Mouse (Mus musculus) activated CD4-positive, CD25-positive, alpha-beta regulatory T cell, adult 4 months (primary cell): ENCODE results near the gene Katnb1. TPM values are rescaled to one million over a fixed set of nuclear protein-coding genes. Genes with fewer than 3 reads are reported as not detected.
A peak's percentile ranks its signal among the peaks of the same experiment; 100 is the strongest.

Source experiments
- ATAC-seq: one replicate; pipeline ENCODE4 v1.8.0; 2017
- polyA plus RNA-seq, 2 experiments: library from polyadenylated mRNA; unstranded; fragments of 100-300 nt; shearing (Covaris generic); gene quantifications; one replicate each; pipeline ENCODE4 v1.2.1; 2017

The Katnb1 gene
- polyA plus RNA-seq, 2 experiments from 2014 or later, result 10.8 to 14.4 TPM

DNA sequence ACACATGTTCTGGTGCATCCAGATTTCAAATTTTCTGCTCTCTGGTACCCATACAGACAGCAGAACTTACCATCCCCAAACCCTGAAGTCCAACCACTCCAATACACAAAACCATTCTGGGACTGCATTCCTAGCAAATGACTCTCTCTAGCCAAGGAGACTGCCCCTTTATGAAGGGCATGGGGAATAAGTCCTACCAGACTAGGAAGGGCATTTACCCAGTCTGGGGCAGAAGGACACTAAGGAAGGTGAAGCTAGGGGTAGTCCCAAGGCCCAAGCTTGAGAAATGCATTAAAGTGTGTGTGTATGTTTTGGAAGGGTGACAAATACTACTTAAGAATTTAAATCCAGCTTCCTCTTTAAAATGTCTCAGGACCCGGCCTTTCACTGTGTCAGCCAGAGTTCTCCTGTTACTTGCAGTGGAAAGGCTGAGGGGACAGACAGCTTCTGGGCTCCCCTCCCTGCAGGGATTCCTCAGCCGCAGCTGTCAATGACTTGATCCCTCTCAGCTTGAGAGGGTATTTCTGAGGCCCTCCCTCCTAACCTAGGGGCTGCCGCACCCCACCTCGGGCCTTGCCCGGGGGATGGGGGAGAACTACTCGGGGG lies 60.6 kb downstream of the Katnb1 start:
- ATAC-seq, result no peak

DNA sequence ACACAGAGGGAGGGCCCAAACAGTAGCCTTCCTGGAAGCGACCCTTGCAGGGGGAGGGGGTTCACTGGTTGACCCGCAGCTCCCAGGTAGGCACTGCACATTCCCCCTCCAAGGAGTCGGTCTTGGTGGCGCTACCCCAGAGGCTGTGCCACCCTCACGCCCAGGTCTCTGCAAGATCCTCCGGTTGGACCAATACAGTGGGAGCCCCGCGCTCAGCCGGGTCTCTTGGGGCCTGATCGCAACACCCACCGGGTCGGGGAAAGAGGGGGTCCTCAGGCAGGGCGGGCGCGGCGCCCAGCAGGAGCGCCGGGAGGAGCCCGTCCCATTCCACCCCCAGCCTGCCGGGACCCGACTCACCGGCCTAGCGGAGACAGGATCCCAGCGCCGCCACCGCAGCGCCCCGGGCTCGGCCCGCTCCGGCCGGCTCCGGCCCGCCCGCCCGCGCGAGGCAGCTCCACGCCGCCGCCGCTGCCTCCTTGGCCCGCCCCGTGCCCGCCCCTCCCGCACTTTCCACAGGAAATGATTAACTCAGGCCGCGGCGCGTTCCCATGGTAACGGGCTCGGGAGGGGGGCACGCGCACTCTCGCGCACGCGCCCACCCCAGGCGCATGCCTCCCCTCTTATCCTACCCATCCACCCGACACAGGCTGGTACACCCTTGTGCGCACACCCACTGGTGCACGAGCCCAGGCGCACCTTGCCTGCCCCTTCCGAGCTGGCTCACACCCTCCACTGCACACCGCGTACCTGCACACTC lies 61.3 kb downstream of the Katnb1 start:
- peak; percentile 49 for ATAC-seq

DNA sequence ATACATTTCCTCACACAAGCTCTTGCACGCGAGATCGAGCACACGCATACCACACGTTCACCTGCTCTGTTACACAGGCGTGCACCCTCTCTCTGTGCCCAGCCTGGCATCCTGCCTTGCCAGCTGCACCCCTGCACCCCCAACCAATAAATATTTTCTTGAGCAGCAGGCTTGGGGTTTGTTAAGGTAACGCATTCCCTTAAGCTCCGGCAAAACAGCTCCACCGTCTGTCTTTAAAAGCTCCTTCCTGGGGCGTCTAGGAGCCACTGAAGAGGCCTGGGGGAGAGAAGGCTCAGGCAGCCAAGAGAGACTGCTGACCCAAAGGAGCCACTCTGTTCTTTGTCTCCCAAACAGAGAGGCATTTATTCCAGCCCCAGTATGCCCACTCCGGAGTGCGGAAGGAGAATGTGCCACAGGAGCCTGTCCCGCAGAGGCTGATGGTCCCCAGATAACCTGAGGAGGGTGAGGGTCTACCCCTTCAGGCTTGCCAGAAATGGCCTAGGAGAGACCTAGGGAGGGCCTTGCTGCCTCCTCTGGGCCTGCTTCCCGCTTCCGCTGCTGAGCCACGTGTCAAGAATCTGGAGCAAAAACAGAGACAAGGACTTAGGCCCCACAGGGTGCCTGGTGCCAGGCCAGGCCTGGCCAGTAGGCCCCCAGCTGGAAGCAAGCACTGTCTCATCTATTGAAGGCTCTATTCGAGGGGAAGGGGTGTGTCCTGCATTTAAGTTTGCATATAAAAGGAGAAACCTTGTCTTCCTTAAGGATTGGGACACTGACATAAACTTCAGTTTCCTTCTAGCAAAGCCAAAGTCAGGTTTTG lies 62.2 kb downstream of the Katnb1 start:
- no peak for ATAC-seq

DNA sequence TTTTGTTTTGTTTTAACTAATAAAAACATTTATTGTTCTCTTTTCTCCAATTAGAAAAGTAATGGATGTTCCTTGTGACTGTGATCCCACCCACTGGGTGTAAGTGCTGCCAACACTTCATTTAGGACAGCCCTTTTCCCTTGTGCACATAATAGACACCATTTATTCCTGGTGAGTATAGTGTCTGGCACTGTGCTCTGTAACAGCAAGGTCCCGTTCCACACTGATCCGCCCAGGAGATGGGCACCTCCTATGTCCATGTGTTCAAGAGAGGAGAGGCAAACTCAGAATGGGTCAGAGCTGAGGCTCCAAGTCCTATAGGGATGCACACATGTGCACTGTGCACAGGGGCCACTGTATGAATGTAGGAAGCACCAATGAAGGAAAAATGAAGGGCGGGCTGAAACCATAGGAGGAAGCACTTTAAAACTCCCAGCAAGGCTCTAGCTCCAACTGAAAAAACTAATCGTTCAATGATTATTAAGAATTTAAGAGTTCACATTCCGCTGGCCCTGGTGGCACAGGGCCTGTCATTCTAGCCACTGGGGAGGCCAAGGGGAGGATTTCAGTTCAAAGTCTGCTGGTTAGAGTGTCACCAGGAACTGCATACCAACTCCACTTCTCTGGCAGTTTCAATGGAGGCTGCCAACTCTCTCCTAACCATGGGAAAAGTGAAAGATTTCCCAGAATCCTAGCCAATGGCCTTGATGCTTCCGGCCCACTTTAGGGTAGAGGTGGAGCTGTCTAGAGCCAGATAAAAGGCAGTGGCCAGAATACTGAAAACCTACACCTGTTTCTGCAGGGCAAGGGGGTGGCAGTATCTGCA lies 63.0 kb downstream of the Katnb1 start:
- no peak for ATAC-seq

GRCm38 (mm10) chr8:95144631-95145015 lies 63.6 kb downstream of the Katnb1 start:
- no peak for ATAC-seq

DNA sequence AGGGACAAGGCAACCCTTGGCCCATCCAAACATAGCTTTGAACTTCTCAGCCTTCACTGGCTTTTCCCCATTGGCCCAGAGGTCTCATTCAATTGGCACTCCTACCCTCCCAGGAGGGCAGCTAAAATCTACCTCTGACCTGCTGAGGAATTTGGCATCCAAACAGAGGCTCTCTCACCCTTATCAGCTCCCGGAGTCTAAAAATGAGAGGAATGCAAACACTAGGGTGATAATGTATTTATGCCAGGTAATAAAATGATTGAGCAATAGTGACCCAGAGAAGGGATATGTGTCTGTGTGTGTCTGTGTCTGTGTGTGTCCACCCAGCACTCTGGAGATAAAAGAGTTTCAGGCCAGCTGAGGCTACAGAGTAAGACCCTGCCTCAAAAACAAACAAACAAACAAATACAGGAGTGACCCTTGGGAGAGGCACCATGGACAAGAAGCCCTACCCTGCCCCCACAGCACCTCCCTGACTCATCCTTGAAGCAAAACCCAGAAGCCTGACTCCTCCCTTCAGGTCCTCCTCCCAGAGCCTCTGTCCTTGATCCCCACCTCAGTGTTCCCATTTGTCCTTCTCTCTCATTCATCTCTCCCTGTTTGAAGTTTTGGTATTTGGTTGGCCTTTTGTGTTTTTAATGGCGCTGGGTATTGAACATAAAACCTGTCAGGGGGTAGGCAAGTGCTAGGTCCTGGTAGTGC lies 65.2 kb downstream of the Katnb1 start:
- ATAC-seq, result no peak

GRCm38 (mm10) chr8:95146846-95147245 lies 65.9 kb downstream of the Katnb1 start:
- ATAC-seq, result no peak

GRCm38 (mm10) chr8:95149426-95149825 lies 68.4 kb downstream of the Katnb1 start:
- no peak for ATAC-seq

DNA sequence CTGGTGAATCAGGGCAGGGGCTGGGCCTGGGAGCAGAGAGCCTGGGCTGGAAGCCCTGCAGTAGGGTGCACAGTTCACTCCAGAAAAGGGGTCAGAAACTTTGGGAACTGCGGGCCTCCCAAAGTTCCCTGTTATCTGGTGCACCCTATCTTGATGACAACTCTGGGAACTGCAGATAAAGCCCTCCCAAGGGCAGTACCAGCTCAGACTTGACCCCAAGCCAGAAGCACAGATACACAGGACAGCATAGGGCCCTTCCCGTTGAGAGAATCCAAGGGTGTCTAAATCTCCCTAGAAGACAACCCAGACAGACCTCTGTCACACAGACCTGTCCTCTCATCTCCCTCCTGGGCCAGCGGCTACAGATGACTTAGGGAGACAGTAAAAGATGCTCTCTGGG lies 69.6 kb downstream of the Katnb1 start:
- no peak for ATAC-seq

Other genes starting within 250 kb of the Katnb1 start
- 10 to 100 TPM; 34.1 to 40.2 TPM for gene Coq9, start 242.9 kb upstream of the Katnb1 start, polyA plus RNA-seq
- gene Ciapin1, start 242.8 kb upstream of the Katnb1 start, polyA plus RNA-seq, result 100 to 1,000 TPM in 1 of 2 experiments, 10 to 100 TPM in 1; 93.7 to 120 TPM
- 100 to 1,000 TPM in 1 of 2 experiments, 10 to 100 TPM in 1; 89.2 to 117 TPM for gene Polr2c, start 223.7 kb upstream of the Katnb1 start, polyA plus RNA-seq
- gene Dok4, start 204.9 kb upstream of the Katnb1 start, polyA plus RNA-seq, result under 1 TPM; 0.17 to 0.36 TPM
- under 1 TPM; 0.20 to 0.57 TPM for gene Ccdc102a, start 163.1 kb upstream of the Katnb1 start, polyA plus RNA-seq
- 1 to 10 TPM; 1.3 to 1.4 TPM for gene Adgrg5, start 157.5 kb upstream of the Katnb1 start, polyA plus RNA-seq
- gene Adgrg1, start 106.4 kb upstream of the Katnb1 start, polyA plus RNA-seq, result 1 to 10 TPM; 1.8 to 2.8 TPM
- under 1 TPM; 0.21 to 0.41 TPM for gene Adgrg3, start 63.5 kb upstream of the Katnb1 start, polyA plus RNA-seq
- gene Drc7, start 26.1 kb upstream of the Katnb1 start, polyA plus RNA-seq, result not detected
- gene Kifc3, start 121.6 kb downstream of the Katnb1 start, polyA plus RNA-seq, result 1 to 10 TPM in 1 of 2 experiments, not detected in 1; 1.3 TPM
- under 1 TPM in 1 of 2 experiments, not detected in 1; 0.22 TPM for gene Cngb1, start 225.4 kb downstream of the Katnb1 start, polyA plus RNA-seq
- not detected for gene Tepp, start 229.4 kb downstream of the Katnb1 start, polyA plus RNA-seq